ENCODE assay signal across 8 mouse cellular contexts in the genomic region with DNA sequence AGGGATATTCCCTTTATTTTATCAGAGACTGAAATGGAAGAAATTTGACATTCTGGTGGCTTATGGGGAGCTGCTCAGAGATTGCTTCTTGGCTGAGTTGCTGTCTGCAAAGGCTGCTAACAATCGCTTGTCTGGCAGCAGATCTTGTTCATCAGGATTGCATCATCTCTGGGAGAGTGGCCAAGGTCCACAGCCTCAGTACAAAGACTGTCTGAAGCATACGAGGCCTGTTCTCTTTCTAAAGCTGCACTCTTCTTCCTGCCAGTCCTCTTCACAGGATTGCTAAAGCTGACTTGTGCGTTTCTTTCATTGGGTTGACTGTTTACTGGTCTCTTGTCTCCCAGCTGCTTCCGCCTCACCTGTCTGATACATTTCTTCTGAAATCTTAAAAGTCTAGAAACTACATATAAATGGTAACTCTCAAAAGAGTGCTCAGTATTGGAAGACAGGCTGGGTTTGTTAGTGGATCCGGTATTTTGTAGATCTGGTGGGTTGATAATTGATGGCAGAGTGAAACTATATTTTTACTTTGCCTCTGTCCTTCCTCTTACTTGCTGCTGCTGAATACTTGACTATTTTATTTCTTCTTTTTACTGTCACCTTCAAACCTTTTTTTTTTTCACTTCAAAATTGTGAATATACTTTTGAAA. TPM values are rescaled to one million over a fixed set of nuclear protein-coding genes. Genes with fewer than 3 reads are reported as not detected.
DNase-seq lines count a peak whose midpoint lies in the region; ATAC-seq and TF ChIP-seq lines count a peak whose summit lies in the region.

No protein-coding gene starts in this region.

- peak overlapping the region; percentile 86 for H3K27ac ChIP-seq in embryonic facial prominence, embryonic 14.5 days (replicated peaks; ENCODE audit: low read depth, low read length)
- peak overlapping the region; percentile 56 for H3K27ac ChIP-seq in heart, embryonic 12.5 days (ENCODE audit: poor library complexity, severe bottlenecking)
- H3K27ac ChIP-seq in kidney, embryonic 15.5 days = peak overlapping the region; percentile 79
- peak overlapping the region; percentile 62; the same call in 1 of the 2 replicates for H3K27ac ChIP-seq in midbrain, postnatal 0 days (ENCODE audit: low read depth, low read length)

- DNase-seq in thymus, postnatal 0 days (ENCODE audit: low spot score) = peak; percentile 3
- DNase-seq in thymus, postnatal 10 days (ENCODE audit: low spot score in 2 of 2) = no peak
- DNase-seq in embryonic facial prominence, embryonic 14.5 days (ENCODE audit: low spot score) = peak; percentile 96
- DNase-seq in liver = peak; percentile 46
- DNase-seq in midbrain, postnatal 0 days (ENCODE audit: low spot score) = peak; percentile 94
- DNase-seq in urinary bladder, adult 18-20 months (ENCODE audit: low spot score in 2 of 2) = peak; percentile 70 to 91

- H3K27me3 ChIP-seq in embryonic facial prominence, embryonic 14.5 days (replicated peaks; ENCODE audit: control insufficient read depth, insufficient read depth, low read length) = no peaks in the 10 kb centered on the region
- H3K27me3 ChIP-seq in heart, embryonic 12.5 days (replicated peaks) = no peaks in the 10 kb centered on the region
- H3K27me3 ChIP-seq in kidney, embryonic 15.5 days = no peaks in the 10 kb centered on the region
- H3K27me3 ChIP-seq in midbrain, postnatal 0 days (ENCODE audit: insufficient read depth, low read length) = no peaks in the 10 kb centered on the region

- H3K36me3 ChIP-seq in embryonic facial prominence, embryonic 14.5 days (ENCODE audit: control insufficient read depth, insufficient read depth, low read length) = peaks cover 5% of the 10 kb centered on the region; the same call in 1 of the 2 replicates
- peaks cover 7% of the 10 kb centered on the region for H3K36me3 ChIP-seq in heart, embryonic 12.5 days
- peaks cover 5% of the 10 kb centered on the region for H3K36me3 ChIP-seq in kidney, embryonic 15.5 days
- no peaks in the 10 kb centered on the region for H3K36me3 ChIP-seq in midbrain, postnatal 0 days (ENCODE audit: insufficient read depth, low read length)

- peak overlapping the region; percentile 20; the same call in 1 of the 2 replicates for H3K9ac ChIP-seq in embryonic facial prominence, embryonic 14.5 days (ENCODE audit: low read depth, low read length)
- peak overlapping the region; percentile 8; the same call in 1 of the 2 replicates for H3K9ac ChIP-seq in heart, embryonic 12.5 days
- no peak overlapping the region; the same call in 1 of the 2 replicates for H3K9ac ChIP-seq in kidney, embryonic 15.5 days
- no peak overlapping the region; the same call in 1 of the 2 replicates for H3K9ac ChIP-seq in midbrain, postnatal 0 days (replicated peaks; ENCODE audit: low read length, poor library complexity, severe bottlenecking)

- H3K4me1 ChIP-seq in embryonic facial prominence, embryonic 14.5 days (ENCODE audit: control insufficient read depth, insufficient read depth, low read length) = peaks cover 18% of the 10 kb centered on the region
- peaks cover 19% of the 10 kb centered on the region for H3K4me1 ChIP-seq in heart, embryonic 12.5 days (replicated peaks)
- peaks cover 21% of the 10 kb centered on the region for H3K4me1 ChIP-seq in kidney, embryonic 15.5 days
- H3K4me1 ChIP-seq in midbrain, postnatal 0 days (ENCODE audit: insufficient read depth, low read length) = no peaks in the 10 kb centered on the region

- H3K4me3 ChIP-seq in embryonic facial prominence, embryonic 14.5 days (ENCODE audit: low read depth, low read length) = no peak overlapping the region
- no peak overlapping the region for H3K4me3 ChIP-seq in heart, embryonic 12.5 days
- H3K4me3 ChIP-seq in kidney, embryonic 15.5 days (replicated peaks) = no peak overlapping the region
- H3K4me3 ChIP-seq in midbrain, postnatal 0 days (ENCODE audit: low read depth, low read length) = no peak overlapping the region

- H3K9me3 ChIP-seq in embryonic facial prominence, embryonic 14.5 days (ENCODE audit: control insufficient read depth, low read length) = no peaks in the 10 kb centered on the region
- no peaks in the 10 kb centered on the region for H3K9me3 ChIP-seq in heart, embryonic 12.5 days (replicated peaks)
- no peaks in the 10 kb centered on the region for H3K9me3 ChIP-seq in kidney, embryonic 15.5 days (replicated peaks)
- no peaks in the 10 kb centered on the region for H3K9me3 ChIP-seq in midbrain, postnatal 0 days (ENCODE audit: low read length)

- ATAC-seq in embryonic facial prominence, embryonic 14.5 days (ENCODE audit: low read depth) = peak; percentile 95
- peak; percentile 84 for ATAC-seq in heart, embryonic 12.5 days (ENCODE audit: insufficient number of reproducible peaks, low FRiP score)
- ATAC-seq in kidney, embryonic 15.5 days (replicated peaks; ENCODE audit: low FRiP score) = peak; percentile 93
- peak; percentile 62 for ATAC-seq in midbrain, postnatal 0 days (ENCODE audit: low FRiP score)

- no peak for TF ChIP-seq CTCF in midbrain, postnatal 0 days (IDR thresholded peaks at IDR 0.05)

- WGBS in embryonic facial prominence, embryonic 14.5 days = 25% methylated on average over 5 of the region's 5 CpGs
- 27% methylated on average over 5 of the region's 5 CpGs for WGBS in heart, embryonic 12.5 days
- 32% methylated on average over 5 of the region's 5 CpGs for whole genome bisulfite sequencing in kidney, embryonic 15.5 days
- 30% methylated on average over 5 of the region's 5 CpGs for WGBS in midbrain, postnatal 0 days

- H3K4me2 ChIP-seq in embryonic facial prominence, embryonic 14.5 days (ENCODE audit: low read depth, low read length) = peak overlapping the region; percentile 36
- peak overlapping the region; percentile 34; the same call in 1 of the 2 replicates for H3K4me2 ChIP-seq in heart, embryonic 12.5 days
- peak overlapping the region; percentile 33 for H3K4me2 ChIP-seq in kidney, embryonic 15.5 days
- no peak overlapping the region for H3K4me2 ChIP-seq in midbrain, postnatal 0 days (ENCODE audit: low read depth, low read length, poor library complexity, severe bottlenecking)

RNA-seq across cellular contexts. Expression of a gene that starts 22.6 kb away (rescaled TPM):
- 36.5 and 45.2 TPM in 2 replicates for polyA plus RNA-seq in thymus, postnatal 0 days (2015; fragmentation: Nextera tagmentation; extraction: Ambion mirVana)
- polyA plus RNA-seq in embryonic facial prominence, embryonic 14.5 days (2014; fragmentation: Nextera tagmentation; extraction: Ambion mirVana) = 81.5 and 89.9 TPM in 2 replicates
- 61.0 and 62.9 TPM in 2 replicates for polyA plus RNA-seq in heart, embryonic 12.5 days (2016; fragmentation: Nextera tagmentation; extraction: Ambion mirVana)
- 75.0 and 75.9 TPM in 2 replicates for polyA plus RNA-seq in kidney, embryonic 15.5 days (2015; fragmentation: Nextera tagmentation; extraction: Ambion mirVana)
- 99.1 and 103 TPM in 2 replicates for total RNA-seq in midbrain, postnatal 0 days (2014; rRNA removed)
- polyA plus RNA-seq in midbrain, postnatal 0 days (2015; fragmentation: Nextera tagmentation; extraction: Ambion mirVana) = 42.1 and 50.6 TPM in 2 replicates

RNA-seq across cellular contexts. Expression of a gene that starts 53.7 kb away (rescaled TPM):
- 67.9 and 68.5 TPM in 2 replicates for polyA plus RNA-seq in thymus, postnatal 0 days (2015; fragmentation: Nextera tagmentation; extraction: Ambion mirVana)
- polyA plus RNA-seq in embryonic facial prominence, embryonic 14.5 days (2014; fragmentation: Nextera tagmentation; extraction: Ambion mirVana) = 36.1 and 38.9 TPM in 2 replicates
- polyA plus RNA-seq in heart, embryonic 12.5 days (2016; fragmentation: Nextera tagmentation; extraction: Ambion mirVana) = 41.5 and 46.5 TPM in 2 replicates
- 46.6 and 47.0 TPM in 2 replicates for polyA plus RNA-seq in kidney, embryonic 15.5 days (2015; fragmentation: Nextera tagmentation; extraction: Ambion mirVana)
- total RNA-seq in midbrain, postnatal 0 days (2014; rRNA removed) = 33.7 and 49.2 TPM in 2 replicates
- 38.3 and 40.5 TPM in 2 replicates for polyA plus RNA-seq in midbrain, postnatal 0 days (2015; fragmentation: Nextera tagmentation; extraction: Ambion mirVana)

Comparison
In these comparisons a context has a peak if more than half of its experiments do, and no peak if none do; other contexts are left out.
1. DNase-seq: peak in thymus, postnatal 0 days (single experiment), embryonic facial prominence, embryonic 14.5 days (single experiment), liver (single experiment), midbrain, postnatal 0 days (single experiment) and urinary bladder, adult 18-20 months (2 of 2); none in thymus, postnatal 10 days (0 of 2).
2. H3K9ac ChIP-seq: peak in embryonic facial prominence, embryonic 14.5 days (single experiment) and heart, embryonic 12.5 days (single experiment); none in kidney, embryonic 15.5 days (single experiment) and midbrain, postnatal 0 days (single experiment).
3. Peak in every context shown above with its lines, with median percentiles within 50 percentile points of each other: ATAC-seq and H3K27ac ChIP-seq.